Mouse (Mus musculus): ENCODE data around the gene Vmn1r95. TPM values are rescaled to one million over a fixed set of nuclear protein-coding genes. Genes with fewer than 3 reads are reported as not detected.
"Not testable (repeated sequence)": the region's sequence is repeated elsewhere in the genome, so short reads cannot be mapped to it uniquely, and the experiment has no call there.

Vmn1r95 gene
- total RNA-seq (2021), result not detected
- long read RNA-seq, experiment 1, result 0 reads
- long read RNA-seq, experiment 2, result 0 reads

DNA sequence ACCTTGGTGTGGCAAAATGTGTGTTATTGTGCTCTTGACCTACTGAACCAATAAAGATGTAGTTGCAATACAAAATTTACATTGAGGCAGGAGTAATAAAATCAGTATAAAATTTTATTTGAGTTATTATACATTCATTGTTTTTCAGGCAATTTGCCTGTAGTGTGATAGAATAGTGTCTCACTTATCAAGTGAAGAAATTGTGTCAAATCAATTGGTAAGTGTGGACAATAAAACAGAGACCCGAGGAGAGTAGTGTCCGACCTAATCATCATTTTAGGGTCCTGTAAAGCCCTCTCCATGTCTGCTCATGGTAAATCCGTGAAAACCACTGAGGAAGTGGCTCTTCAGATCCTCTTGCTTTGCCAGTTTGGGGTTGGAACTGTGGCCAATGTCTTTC, at the start of gene Vmn1r95:
Gene Vmn1r95, plus strand, starts transcription at position 301 of the 400 bp plus-strand sequence.
- DNase-seq (ENCODE audit: low spot score in 2 of 2); intact Hi-C loops (cut with DNase I): not testable (repeated sequence)

DNA sequence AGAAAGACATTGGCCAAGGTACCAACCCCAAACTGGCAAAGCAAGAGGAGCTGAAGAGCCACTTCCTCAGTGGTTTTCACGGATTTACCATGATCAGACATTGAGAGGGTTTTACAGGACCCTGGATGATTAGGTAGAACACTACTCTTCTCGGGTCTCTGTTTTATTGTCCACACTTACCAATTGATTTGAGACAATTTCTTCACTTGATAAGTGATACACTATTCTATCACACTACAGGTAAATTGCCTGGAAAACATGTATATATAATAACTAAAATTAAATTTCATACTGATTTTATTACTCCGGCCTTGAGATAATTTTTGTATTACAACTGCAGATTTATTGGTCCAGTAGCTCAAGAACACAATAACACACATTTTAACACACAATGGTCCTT, 25.2 kb upstream of the Vmn1r95 start, which contains the start of gene Vmn1r94:
Gene Vmn1r94, minus strand, starts transcription at position 101 of the 400 bp plus-strand sequence.
- intact Hi-C loops (cut with DNase I); DNase-seq (ENCODE audit: low spot score in 2 of 2): not testable (repeated sequence)

DNA sequence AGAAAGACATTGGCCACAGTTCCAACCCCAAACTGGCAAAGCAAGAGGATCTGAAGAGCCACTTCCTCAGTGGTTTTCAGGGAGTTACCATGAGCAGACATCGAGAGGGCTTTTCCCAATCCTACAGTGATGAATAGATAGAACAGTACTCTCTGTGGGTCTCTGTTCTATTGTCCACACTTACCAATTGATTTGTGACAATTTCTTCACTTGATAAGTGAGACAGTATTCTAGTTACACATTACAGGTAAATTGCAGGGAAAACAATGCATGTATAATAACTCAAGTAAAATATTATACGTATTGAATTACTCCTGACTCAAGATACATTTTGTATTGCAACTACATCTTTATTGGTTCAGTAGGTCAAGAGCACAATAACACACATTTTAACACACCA, 12.0 kb downstream of the Vmn1r95 start, which contains the start of gene Gm6164:
Gene Gm6164, minus strand, starts transcription at position 101 of the 400 bp plus-strand sequence.
- DNase-seq (ENCODE audit: low spot score in 2 of 2); intact Hi-C loops (cut with DNase I): not testable (repeated sequence)

DNA sequence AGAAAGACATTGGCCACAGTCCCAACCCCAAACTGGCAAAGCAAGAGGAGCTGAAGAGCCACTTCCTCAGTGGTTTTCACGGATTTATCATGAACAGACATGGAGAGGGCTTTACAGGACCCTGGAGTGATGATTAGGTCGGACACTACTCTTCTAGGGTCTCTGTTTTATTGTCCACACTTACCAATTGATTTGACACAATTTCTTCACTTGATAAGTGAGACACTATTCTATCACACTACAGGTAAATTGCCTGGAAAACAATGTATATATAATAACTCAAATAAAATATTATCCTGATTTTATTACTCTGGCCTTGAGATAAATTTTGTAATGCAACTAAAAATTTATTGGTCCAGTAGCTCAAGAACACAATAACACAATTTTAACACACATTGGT, 40.2 kb downstream of the Vmn1r95 start, which contains the start of gene Gm4498:
Gene Gm4498, minus strand, starts transcription at position 101 of the 400 bp plus-strand sequence.
- intact Hi-C loops (cut with DNase I); DNase-seq (ENCODE audit: low spot score in 2 of 2): not testable (repeated sequence)

Other genes starting within 250 kb of the Vmn1r95 start
- gene Igsf23, start 243.0 kb upstream of the Vmn1r95 start, total RNA-seq (2021), result not detected
- gene Ceacam20, start 228.3 kb upstream of the Vmn1r95 start, total RNA-seq (2021), result not detected
- not detected for gene Nlrp9b, start 202.2 kb upstream of the Vmn1r95 start, total RNA-seq (2021)
- not detected for gene Vmn1r91, start 94.0 kb upstream of the Vmn1r95 start, total RNA-seq (2021)
- gene Gm16442, start 71.1 kb upstream of the Vmn1r95 start, total RNA-seq (2021), result not detected
- gene Vmn1r93, start 54.6 kb upstream of the Vmn1r95 start, total RNA-seq (2021), result not detected
- gene Vmn1r94, start 25.3 kb upstream of the Vmn1r95 start, total RNA-seq (2021), result not detected
- not detected for gene Gm6164, start 11.9 kb downstream of the Vmn1r95 start, total RNA-seq (2021)
- not detected for gene Gm4498, start 40.1 kb downstream of the Vmn1r95 start, total RNA-seq (2021)
- gene Gm5890, start 69.1 kb downstream of the Vmn1r95 start, total RNA-seq (2021), result not detected
- not detected for gene Gm4133, start 140.4 kb downstream of the Vmn1r95 start, total RNA-seq (2021)
- not detected for gene Gm5728, start 181.7 kb downstream of the Vmn1r95 start, total RNA-seq (2021)
- gene Vmn1r100, start 224.2 kb downstream of the Vmn1r95 start, total RNA-seq (2021), result not detected
- gene Vmn1r101, start 248.9 kb downstream of the Vmn1r95 start, total RNA-seq (2021), result not detected